Mouse (Mus musculus) CD4-positive, CD25-positive, alpha-beta regulatory T cell, adult 2 months (primary cell): ENCODE measurements around the gene Zbtb18.
"Not testable (repeated sequence)": the region's sequence is repeated elsewhere in the genome, so short reads cannot be mapped to it uniquely, and the experiment has no call there.

Experiments used
- DNase-seq: peaks from one replicate; pipeline ENCODE4 v3.0.0-alpha.2; 2012; ENCODE audit warnings: low read depth, low spot score

Gene Zbtb18

GRCm38 (mm10) chr1:177447086-177447485 is 4.9 kb downstream of the Zbtb18 start:
- no peak for DNase-seq

- DNase-seq, result no peak
These were observed 5.5 kb downstream of the Zbtb18 start for GRCm38 (mm10) chr1:177447541-177448111.

DNA sequence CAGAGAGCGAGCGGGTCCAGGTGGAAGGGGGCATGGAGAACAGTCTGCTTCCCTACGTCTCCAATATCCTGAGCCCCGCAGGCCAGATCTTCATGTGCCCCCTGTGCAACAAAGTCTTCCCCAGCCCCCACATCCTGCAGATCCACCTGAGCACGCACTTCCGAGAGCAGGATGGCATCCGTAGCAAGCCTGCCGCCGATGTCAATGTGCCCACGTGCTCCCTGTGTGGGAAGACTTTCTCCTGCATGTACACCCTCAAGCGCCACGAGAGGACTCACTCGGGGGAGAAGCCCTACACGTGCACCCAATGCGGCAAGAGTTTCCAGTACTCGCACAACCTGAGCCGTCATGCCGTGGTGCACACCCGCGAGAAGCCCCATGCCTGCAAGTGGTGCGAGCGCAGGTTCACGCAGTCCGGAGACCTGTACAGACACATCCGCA is 6.0 kb downstream of the Zbtb18 start:
- no peak for DNase-seq

GRCm38 (mm10) chr1:177448921-177449320 is 6.8 kb downstream of the Zbtb18 start:
- no peak for DNase-seq

- DNase-seq, result not testable (repeated sequence)
These were observed 7.7 kb downstream of the Zbtb18 start for GRCm38 (mm10) chr1:177449857-177450256.

DNA sequence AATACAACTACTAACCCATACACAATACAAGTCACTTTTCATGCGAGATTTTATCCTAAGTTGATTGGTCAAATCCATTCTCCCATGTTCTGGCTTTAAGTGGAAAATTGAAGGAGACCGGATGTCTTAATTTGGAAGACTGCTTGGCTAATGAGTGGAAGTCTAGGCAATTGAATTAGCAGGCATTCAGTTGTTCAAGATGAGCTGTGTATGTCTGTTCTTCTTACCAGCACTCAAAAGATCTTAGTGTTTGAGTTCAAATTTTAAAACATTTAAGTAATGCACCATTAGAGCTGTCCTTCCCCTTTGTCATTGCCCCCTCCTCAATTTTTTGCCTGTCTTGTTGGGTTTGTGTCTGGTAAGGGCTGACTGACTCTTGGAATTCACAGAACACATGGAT is 8.9 kb downstream of the Zbtb18 start:
- no peak for DNase-seq

GRCm38 (mm10) chr1:177451991-177452431 is 9.9 kb downstream of the Zbtb18 start:
- DNase-seq, result no peak

GRCm38 (mm10) chr1:177452987-177453386 is 10.8 kb downstream of the Zbtb18 start:
- DNase-seq, result no peak

DNA sequence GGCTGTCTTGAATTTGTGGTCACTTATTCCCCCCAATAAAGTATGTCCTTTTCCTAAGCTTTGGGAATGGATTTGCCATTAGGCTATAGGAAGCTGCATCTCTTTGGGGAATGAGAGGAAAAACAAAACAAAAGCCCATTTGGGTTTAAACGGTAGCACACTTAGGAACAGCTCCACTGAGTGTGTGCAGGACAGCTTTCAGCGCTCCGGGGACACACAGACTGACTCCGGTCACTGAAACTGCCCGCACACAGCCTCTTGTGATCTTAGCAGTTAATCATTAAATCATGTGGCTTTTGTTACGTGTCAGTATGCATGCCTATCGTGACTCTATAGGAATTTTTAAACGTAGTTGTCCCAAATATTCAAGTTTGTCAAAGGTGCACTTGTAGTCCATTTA is 11.7 kb downstream of the Zbtb18 start:
- no peak for DNase-seq

- DNase-seq, result peak; percentile 25
These were observed 12.3 kb downstream of the Zbtb18 start for GRCm38 (mm10) chr1:177454492-177454891.

DNA sequence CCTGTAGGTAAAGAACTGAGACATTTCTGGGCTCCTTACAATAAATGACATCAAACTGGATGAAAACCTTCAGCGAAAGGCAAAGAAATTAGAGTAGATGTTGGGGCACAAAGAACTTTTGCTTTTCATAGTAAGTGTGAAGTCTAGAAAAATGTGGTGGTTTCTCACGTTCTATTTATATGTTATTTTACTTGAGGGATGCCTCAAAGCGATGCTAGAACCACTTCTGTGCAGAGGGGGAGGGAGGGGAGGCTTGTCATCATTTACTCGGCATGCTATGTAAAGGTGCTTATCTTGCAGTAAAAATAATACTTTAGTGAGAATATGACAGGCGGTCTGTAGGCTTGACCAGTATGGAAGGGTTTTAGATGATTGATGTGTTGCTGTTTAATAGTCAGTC is 13.3 kb downstream of the Zbtb18 start:
- DNase-seq, result no peak

GRCm38 (mm10) chr1:177456208-177456607 is 14.1 kb downstream of the Zbtb18 start:
- DNase-seq, result no peak

GRCm38 (mm10) chr1:177456772-177457171 is 14.6 kb downstream of the Zbtb18 start:
- DNase-seq, result peak; percentile 31

- DNase-seq, result no peak
These were observed 15.8 kb downstream of the Zbtb18 start for GRCm38 (mm10) chr1:177457981-177458380.

- no peak for DNase-seq
These were observed 16.6 kb downstream of the Zbtb18 start for GRCm38 (mm10) chr1:177458456-177459389.

GRCm38 (mm10) chr1:177459536-177459935 is 17.4 kb downstream of the Zbtb18 start:
- no peak for DNase-seq

DNA sequence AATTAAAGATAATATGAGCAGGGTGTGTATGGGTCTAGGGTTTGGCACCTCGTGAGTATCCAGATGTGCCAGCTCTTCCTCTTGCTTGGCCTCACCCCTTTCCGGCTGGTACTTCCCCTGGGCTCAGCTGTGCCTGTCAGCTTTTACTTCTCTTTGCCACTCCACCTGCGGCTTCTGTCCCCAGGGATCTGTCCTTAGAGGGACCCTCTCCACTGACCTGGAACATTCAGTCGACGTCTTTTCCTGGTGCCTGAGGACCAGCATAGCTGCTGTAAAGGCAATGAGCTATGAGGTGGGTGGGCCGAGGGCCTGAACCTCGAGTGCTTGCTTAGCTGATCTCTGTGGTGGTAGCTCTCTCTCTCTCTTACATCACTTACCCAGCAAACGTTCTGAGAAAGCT is 25.0 kb downstream of the Zbtb18 start:
- peak; percentile 24 for DNase-seq

DNA sequence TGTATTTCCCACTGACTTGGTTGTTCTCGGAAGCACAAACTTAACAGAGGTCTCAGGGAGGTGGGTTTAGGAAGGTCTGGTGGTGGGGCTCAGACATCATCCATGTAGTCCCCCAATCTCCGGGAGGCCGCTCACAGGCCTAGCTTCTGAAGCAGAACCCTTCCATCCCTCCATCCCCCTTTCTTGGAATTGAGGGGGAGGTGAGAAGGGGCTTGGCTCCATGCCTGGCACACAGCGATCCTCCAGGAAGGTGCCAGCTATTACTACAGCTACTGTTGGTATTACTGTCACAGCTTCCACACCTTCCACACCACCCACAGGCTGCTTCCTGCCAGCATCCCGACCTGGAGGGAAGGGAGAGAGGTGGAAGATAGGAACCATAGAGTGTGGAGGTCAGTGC is 26.3 kb downstream of the Zbtb18 start:
- DNase-seq, result no peak

DNA sequence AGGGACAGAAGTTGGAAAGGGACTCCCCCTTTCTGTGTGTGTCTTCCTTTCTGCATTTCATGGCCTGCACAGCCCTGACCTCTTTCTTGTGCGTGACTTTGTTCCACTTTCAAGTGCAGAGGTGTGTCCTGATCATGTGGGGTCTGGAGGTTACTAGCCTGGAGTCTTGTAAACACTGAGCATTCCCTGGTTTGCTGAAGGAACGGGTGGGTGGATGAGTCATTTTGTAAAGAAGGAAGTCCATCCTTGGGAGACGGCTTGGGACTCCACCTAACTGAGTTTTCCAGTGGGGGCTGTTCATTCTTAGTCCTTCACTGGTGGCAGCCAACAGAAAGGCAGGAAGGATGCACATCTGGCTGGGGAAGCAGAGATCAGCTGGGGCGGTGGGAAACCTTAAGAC is 27.9 kb downstream of the Zbtb18 start:
- no peak for DNase-seq

GRCm38 (mm10) chr1:177470951-177471350 is 28.8 kb downstream of the Zbtb18 start:
- DNase-seq, result no peak

- no peak for DNase-seq
These were observed 33.5 kb downstream of the Zbtb18 start for GRCm38 (mm10) chr1:177475542-177476197.

- DNase-seq, result no peak
These were observed 36.4 kb downstream of the Zbtb18 start for GRCm38 (mm10) chr1:177478578-177478977.
